Mouse (Mus musculus): ENCODE results near the gene Gigyf1. TPM values are rescaled to one million over a fixed set of nuclear protein-coding genes. Genes with fewer than 3 reads are reported as not detected.

Gigyf1 gene
- polyA plus RNA-seq, 1 experiment from 2014 or later: 11.9 TPM

DNA sequence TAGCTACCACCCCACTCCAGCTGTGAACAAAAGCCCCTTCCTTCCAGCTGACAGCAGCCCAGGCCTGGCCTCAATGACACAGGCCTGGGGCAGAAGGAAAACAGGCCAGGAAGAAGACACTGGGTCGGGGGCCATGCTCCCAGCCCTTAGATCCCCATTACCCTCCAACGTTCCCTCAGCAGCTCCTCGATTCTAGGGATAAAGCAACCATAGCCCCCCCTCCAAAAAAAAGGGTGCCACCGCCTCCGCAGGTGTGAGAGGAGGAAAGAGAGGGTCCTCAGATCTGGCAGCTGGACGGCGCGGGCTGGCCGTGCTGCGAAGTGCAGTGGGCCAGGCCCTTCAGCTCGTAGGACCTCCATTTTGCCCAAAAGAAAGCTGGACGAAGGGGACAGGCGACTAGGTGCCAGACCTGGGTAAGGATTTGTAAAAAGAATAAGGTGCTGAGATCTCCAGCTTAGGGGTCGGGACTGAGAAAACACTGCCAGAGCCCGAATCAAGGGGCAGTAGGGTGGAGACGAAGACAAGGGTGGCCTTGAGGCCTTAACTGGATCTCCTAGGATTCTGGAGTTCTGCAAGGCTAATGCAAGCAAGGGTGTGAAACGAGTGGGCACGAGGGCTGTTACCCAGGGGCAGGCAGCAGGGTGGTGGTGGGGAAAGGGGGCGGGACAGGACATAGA, 13.9 kb downstream of the Gigyf1 start:
- Histone ChIP-seq H3K4me2 (replicated peaks; ENCODE audit: low read depth, low read length) (peak overlapping the region; percentile 93), H3K4me1 (ENCODE audit: insufficient read depth, low read length) (peaks cover 15% of the 10 kb centered on the region), H3K9ac (replicated peaks; ENCODE audit: low read length) (peak overlapping the region; percentile 89), H3K27ac (ENCODE audit: low read length) (peak overlapping the region; percentile 94), H3K9me3 (ENCODE audit: low read length) (no peaks in the 10 kb centered on the region), H3K27me3 (ENCODE audit: insufficient read depth, low read length) (no peaks in the 10 kb centered on the region), H3K4me3 (ENCODE audit: low read length) (peak overlapping the region; percentile 68), H3K36me3 (ENCODE audit: insufficient read depth, low read length) (peaks cover 29% of the 10 kb centered on the region)
- WGBS: under 1% methylated on average over 19 of the region's 19 CpGs
- ATAC-seq (ENCODE audit: low FRiP score, low TSS enrichment): no peak

DNA sequence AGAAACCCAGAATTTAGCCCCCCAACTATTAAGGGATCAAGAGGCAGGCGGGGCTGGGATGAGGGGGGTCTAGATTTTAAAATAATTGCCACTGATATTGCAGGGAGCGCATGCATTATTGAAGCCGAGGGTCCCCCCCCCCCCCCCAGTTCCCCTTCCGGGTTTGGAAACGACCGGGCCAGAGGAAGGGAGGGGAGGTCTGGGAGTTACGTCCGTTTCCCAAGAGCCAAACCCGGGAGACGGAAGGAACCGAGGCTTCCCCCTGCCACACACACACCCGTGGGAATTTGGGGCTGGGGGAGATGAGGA, 14.4 kb downstream of the Gigyf1 start:
- peak overlapping the region; percentile 94 for H3K27ac ChIP-seq (ENCODE audit: low read length)
- WGBS: under 1% methylated on average over 10 of the region's 12 CpGs
- ATAC-seq (ENCODE audit: low FRiP score, low TSS enrichment): peak; percentile 5

DNA sequence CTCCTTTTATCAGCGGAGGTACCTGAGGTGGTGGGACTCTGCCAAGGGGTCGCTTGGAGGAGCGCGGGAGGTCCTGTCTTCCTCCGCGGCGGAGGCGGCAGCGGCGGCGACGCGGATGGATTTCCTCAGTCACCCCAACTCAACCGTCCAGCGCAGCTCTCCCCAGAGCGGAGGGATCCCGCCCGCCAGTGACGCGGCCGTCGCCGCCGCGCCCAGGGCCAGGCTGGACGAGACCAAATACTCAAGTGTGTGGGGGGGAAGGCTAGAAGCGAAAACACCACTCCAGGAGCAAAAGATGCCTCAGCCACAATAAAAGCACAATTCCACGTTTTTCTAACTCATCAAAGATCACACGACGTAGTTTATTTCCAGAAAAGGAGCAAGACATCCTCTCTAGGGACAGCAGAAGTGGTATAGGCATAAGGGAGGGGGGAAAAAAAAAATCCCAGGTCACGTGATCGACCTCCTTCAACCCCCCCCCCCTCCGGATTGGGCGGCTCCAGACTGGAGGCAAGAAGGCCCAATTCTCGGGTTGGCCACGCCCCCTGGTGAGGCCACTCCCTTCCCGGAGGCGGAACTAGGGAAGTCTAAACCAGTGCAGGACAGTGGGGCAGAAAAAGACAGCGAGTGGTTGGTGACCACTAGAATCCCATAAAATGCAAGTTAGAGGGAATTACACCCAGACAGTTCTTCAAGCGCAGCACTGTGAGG, 14.9 kb downstream of the Gigyf1 start, which contains the start of the genes Epo and Gnb2:
Gene Epo, minus strand, starts transcription at position 126 of the 711 bp plus-strand sequence.
Gene Gnb2, minus strand, starts transcription at position 394 of the 711 bp plus-strand sequence.
- H3K9me3 ChIP-seq (ENCODE audit: low read length): no peaks in the 10 kb centered on the region
- peaks cover 15% of the 10 kb centered on the region for H3K4me1 ChIP-seq (ENCODE audit: insufficient read depth, low read length)
- under 1% methylated on average over 40 of the region's 40 CpGs for WGBS
- no peaks in the 10 kb centered on the region for H3K27me3 ChIP-seq (ENCODE audit: insufficient read depth, low read length)
- H3K4me2 ChIP-seq (replicated peaks; ENCODE audit: low read depth, low read length): peak within 1 kb of the TSS; percentile 93
- peaks cover 19% of the 10 kb centered on the region for H3K36me3 ChIP-seq (ENCODE audit: insufficient read depth, low read length)
- peak within 1 kb of the TSS; percentile 89 for H3K9ac ChIP-seq (replicated peaks; ENCODE audit: low read length)
- H3K4me3 ChIP-seq (ENCODE audit: low read length): peak within 1 kb of the TSS; percentile 68
- ATAC-seq (ENCODE audit: low FRiP score, low TSS enrichment): peak; percentile 75
- H3K27ac ChIP-seq (ENCODE audit: low read length): peak within 1 kb of the TSS; percentile 94

More for the DNA sequence above, 14.4 kb downstream of the Gigyf1 start:
- Histone ChIP-seq H3K4me3 (ENCODE audit: low read length) (peak overlapping the region; percentile 68), H3K4me1 (ENCODE audit: insufficient read depth, low read length) (peaks cover 15% of the 10 kb centered on the region), H3K27me3 (ENCODE audit: insufficient read depth, low read length) (no peaks in the 10 kb centered on the region), H3K9ac (replicated peaks; ENCODE audit: low read length) (peak overlapping the region; percentile 89), H3K36me3 (ENCODE audit: insufficient read depth, low read length) (peaks cover 24% of the 10 kb centered on the region), H3K9me3 (ENCODE audit: low read length) (no peaks in the 10 kb centered on the region), H3K4me2 (replicated peaks; ENCODE audit: low read depth, low read length) (peak overlapping the region; percentile 93)

DNA sequence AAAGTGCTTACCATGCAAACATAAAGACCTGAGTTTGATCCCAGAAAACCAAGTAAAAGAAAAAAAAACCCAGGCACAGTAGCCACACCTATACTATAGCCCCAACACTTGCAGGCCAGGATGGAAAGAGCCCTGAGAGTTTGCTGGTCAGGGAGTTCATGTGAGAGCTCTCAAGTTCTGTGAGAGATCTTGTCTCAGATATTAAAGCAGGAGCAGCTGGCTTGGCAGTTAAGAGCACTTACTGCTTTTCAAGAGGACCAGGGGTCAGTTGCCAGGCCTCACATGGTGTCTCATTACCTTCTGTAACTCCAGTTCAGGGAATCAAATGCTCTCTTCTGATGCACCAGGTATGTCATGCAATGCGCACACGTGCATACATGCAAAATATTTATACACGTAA, 16.4 kb downstream of the Gigyf1 start:
- no peaks in the 10 kb centered on the region for H3K27me3 ChIP-seq (ENCODE audit: insufficient read depth, low read length)
- no peaks in the 10 kb centered on the region for H3K9me3 ChIP-seq (ENCODE audit: low read length)
- H3K4me1 ChIP-seq (ENCODE audit: insufficient read depth, low read length): peaks cover 11% of the 10 kb centered on the region
- peaks cover 4% of the 10 kb centered on the region for H3K36me3 ChIP-seq (ENCODE audit: insufficient read depth, low read length)
- 80% methylated on average over 3 of the region's 3 CpGs for WGBS
- no peak overlapping the region for H3K4me2 ChIP-seq (replicated peaks; ENCODE audit: low read depth, low read length)
- ATAC-seq (ENCODE audit: low FRiP score, low TSS enrichment): no peak
- H3K4me3 ChIP-seq (ENCODE audit: low read length): no peak overlapping the region
- H3K27ac ChIP-seq (ENCODE audit: low read length): no peak overlapping the region
- H3K9ac ChIP-seq (replicated peaks; ENCODE audit: low read length): no peak overlapping the region

DNA sequence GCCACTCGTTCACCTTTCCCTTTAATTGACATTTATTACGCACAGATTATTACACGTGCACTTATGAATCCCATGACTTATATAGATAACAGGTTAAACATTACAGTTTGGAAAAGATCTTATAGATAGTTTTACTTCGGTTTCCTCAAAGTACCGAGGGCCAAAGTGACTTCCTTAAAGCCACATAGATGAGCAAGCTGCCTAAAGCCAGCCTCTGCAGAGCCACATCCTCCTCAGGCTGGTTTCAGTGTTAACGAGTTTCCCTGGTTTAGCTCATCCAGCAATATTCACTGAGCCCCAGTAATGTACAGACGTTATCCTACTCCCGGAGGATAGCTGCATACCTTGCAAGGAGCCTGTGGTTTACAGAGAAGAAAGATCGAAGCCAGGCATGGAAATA, 17.0 kb downstream of the Gigyf1 start:
- Histone ChIP-seq H3K27ac (ENCODE audit: low read length) (no peak overlapping the region), H3K4me1 (ENCODE audit: insufficient read depth, low read length) (peaks cover 6% of the 10 kb centered on the region), H3K27me3 (ENCODE audit: insufficient read depth, low read length) (no peaks in the 10 kb centered on the region), H3K36me3 (ENCODE audit: insufficient read depth, low read length) (no peaks in the 10 kb centered on the region), H3K9ac (replicated peaks; ENCODE audit: low read length) (no peak overlapping the region), H3K4me2 (replicated peaks; ENCODE audit: low read depth, low read length) (no peak overlapping the region), H3K4me3 (ENCODE audit: low read length) (no peak overlapping the region), H3K9me3 (ENCODE audit: low read length) (no peaks in the 10 kb centered on the region)
- WGBS: 75% methylated on average over 9 of the region's 9 CpGs
- ATAC-seq (ENCODE audit: low FRiP score, low TSS enrichment): no peak

DNA sequence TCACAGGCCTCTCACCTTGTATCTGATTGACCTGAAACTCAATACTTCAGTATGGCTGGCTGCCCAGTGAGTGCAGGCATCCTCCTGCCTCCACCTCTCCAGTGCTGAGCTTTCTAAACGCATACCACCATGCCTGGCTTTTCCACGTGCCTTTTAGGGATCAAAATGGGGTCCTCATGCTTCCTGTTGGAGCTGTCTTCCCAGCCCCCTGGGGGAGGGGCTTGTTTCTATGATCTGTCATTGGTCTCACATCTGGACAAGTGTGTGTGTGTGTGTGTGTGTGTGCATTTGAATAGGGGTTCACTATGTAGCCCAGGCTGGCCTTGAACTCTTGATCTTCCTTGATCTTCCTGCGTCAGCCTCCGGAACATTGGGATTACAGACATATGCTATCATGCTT, 19.1 kb downstream of the Gigyf1 start:
- Histone ChIP-seq H3K27ac (ENCODE audit: low read length) (no peak overlapping the region), H3K4me2 (replicated peaks; ENCODE audit: low read depth, low read length) (no peak overlapping the region), H3K27me3 (ENCODE audit: insufficient read depth, low read length) (no peaks in the 10 kb centered on the region), H3K4me1 (ENCODE audit: insufficient read depth, low read length) (peaks cover 3% of the 10 kb centered on the region; the same call in 1 of the 2 replicates), H3K36me3 (ENCODE audit: insufficient read depth, low read length) (no peaks in the 10 kb centered on the region), H3K9ac (replicated peaks; ENCODE audit: low read length) (no peak overlapping the region), H3K4me3 (ENCODE audit: low read length) (no peak overlapping the region), H3K9me3 (ENCODE audit: low read length) (no peaks in the 10 kb centered on the region)
- no peak for ATAC-seq (ENCODE audit: low FRiP score, low TSS enrichment)
- 54% methylated on average over 4 of the region's 4 CpGs for WGBS

DNA sequence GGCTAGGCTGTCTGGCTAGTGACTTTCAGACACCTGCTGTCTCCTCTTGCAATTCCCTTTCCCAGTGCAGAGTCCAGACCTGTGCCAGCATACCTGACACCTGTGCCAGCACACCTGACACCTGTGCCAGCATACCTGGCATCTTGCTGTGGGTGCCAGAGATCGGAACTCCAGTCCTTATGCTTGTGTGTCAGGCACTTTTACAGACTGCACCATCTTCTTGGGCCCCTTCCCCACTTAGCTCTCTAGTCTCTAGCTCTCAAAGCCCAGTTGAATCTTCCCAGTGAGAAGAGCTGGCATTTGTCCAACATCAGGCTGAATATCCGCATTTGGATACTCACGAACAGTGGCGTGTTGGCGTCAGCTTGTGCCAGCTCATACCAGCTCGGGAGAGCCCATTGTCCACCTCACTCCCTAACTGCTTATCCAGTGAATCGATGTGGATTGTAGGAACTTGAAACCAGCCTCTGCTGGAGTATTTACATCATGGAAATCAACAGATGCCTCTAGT, 21.0 kb downstream of the Gigyf1 start:
- ATAC-seq (ENCODE audit: low FRiP score, low TSS enrichment): no peak
- H3K4me1 ChIP-seq (ENCODE audit: insufficient read depth, low read length): no peaks in the 10 kb centered on the region
- H3K27me3 ChIP-seq (ENCODE audit: insufficient read depth, low read length): no peaks in the 10 kb centered on the region
- WGBS: 70% methylated on average over 7 of the region's 7 CpGs
- H3K36me3 ChIP-seq (ENCODE audit: insufficient read depth, low read length): no peaks in the 10 kb centered on the region
- no peak overlapping the region for H3K4me2 ChIP-seq (replicated peaks; ENCODE audit: low read depth, low read length)
- H3K9ac ChIP-seq (replicated peaks; ENCODE audit: low read length): no peak overlapping the region
- no peak overlapping the region for H3K4me3 ChIP-seq (ENCODE audit: low read length)
- no peak overlapping the region for H3K27ac ChIP-seq (ENCODE audit: low read length)
- no peaks in the 10 kb centered on the region for H3K9me3 ChIP-seq (ENCODE audit: low read length)

DNA sequence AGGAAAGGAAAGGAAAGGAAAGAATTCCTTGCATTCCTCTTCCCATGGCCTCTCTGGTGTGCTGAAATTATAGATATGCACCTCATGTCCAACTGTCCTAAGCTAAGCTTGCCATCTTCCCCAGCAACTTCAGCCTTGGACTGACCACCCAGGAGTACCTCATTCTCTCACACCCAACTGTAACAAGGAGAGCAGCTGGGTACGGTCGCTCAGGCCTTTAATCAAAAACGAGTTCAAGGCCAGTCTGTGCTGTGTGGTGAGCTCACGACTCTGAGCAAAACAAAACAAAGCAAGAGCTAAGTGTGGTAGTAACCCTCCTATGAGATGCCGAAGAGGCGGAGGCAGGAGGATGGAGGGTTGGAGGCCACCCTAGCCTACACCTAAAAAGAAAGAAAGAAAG, 22.6 kb downstream of the Gigyf1 start:
- H3K9me3 ChIP-seq (ENCODE audit: low read length): no peaks in the 10 kb centered on the region
- H3K4me1 ChIP-seq (ENCODE audit: insufficient read depth, low read length): no peaks in the 10 kb centered on the region
- no peaks in the 10 kb centered on the region for H3K27me3 ChIP-seq (ENCODE audit: insufficient read depth, low read length)
- H3K9ac ChIP-seq (replicated peaks; ENCODE audit: low read length): no peak overlapping the region
- H3K27ac ChIP-seq (ENCODE audit: low read length): no peak overlapping the region
- H3K36me3 ChIP-seq (ENCODE audit: insufficient read depth, low read length): no peaks in the 10 kb centered on the region
- WGBS: 75% methylated on average over 6 of the region's 6 CpGs
- no peak overlapping the region for H3K4me3 ChIP-seq (ENCODE audit: low read length)
- no peak overlapping the region for H3K4me2 ChIP-seq (replicated peaks; ENCODE audit: low read depth, low read length)
- ATAC-seq (ENCODE audit: low FRiP score, low TSS enrichment): no peak

DNA sequence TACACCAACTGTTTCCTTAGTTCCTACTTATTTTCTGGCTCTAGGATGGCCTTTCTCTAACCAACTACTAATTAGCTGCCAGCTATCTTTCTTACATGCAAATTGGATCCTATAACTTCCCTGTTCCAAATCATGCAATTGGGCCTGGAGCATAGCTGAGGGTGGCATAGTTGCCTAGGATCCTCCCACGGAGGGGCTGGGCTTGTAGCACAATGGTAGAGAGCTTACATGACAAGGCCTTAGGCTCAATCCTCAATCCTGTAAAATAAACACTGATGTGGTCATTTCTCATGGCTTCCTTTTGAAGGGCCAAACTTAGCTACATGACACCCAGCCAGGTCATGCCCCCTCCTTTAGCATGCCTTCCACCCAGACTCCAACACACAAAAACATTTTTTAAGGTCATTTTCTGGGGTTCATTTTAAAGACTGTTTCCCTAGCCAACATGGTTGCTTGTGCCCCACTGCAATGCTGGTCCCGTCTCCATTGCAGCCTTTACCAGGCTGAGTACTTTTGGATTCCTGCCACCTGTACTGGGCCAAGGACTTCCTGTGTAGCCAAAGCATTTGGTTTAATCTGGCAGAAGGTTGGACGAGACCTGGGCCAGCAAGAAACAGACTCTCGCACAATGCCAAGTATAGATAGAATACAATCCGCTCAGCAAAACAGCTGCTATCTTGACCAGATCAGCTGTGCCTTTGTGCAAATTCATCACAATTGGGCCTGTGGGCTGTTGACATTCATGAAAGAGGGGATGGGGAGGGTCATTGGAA, 23.6 kb downstream of the Gigyf1 start:
- no peak overlapping the region for H3K4me3 ChIP-seq (ENCODE audit: low read length)
- no peaks in the 10 kb centered on the region for H3K4me1 ChIP-seq (ENCODE audit: insufficient read depth, low read length)
- H3K27me3 ChIP-seq (ENCODE audit: insufficient read depth, low read length): no peaks in the 10 kb centered on the region
- H3K36me3 ChIP-seq (ENCODE audit: insufficient read depth, low read length): no peaks in the 10 kb centered on the region
- no peak overlapping the region for H3K27ac ChIP-seq (ENCODE audit: low read length)
- H3K9me3 ChIP-seq (ENCODE audit: low read length): no peaks in the 10 kb centered on the region
- H3K9ac ChIP-seq (replicated peaks; ENCODE audit: low read length): no peak overlapping the region
- ATAC-seq (ENCODE audit: low FRiP score, low TSS enrichment): no peak
- H3K4me2 ChIP-seq (replicated peaks; ENCODE audit: low read depth, low read length): no peak overlapping the region
- WGBS: 82% methylated on average over 5 of the region's 5 CpGs
